Mouse (Mus musculus) gastrocnemius, adult 8-10 months (tissue): ENCODE results near the gene Pgd. TPM values are rescaled to one million over a fixed set of nuclear protein-coding genes. Genes with fewer than 3 reads are reported as not detected.
"Not testable (repeated sequence)": the region's sequence is repeated elsewhere in the genome, so short reads cannot be mapped to it uniquely, and the experiment has no call there.

Experiments
- DNase-seq, 2 experiments: peaks; one replicate each; pipeline ENCODE4 v3.0.0; 2022; ENCODE audit warnings: low spot score in 2 of 2
- total RNA-seq, 4 experiments: library from RNA; stranded (reverse); gene quantifications; 2 replicates each; pipeline ENCODE4 v1.2.4; 2022

Pgd gene
- total RNA-seq = 10 to 100 TPM; 12.3 to 18.6 (median 15.7) TPM

- peak; percentile 96 for DNase-seq
Measured at GRCm38 (mm10) chr4:149166215-149166946, at the start of gene Pgd. Gene Pgd, minus strand, starts transcription at chr4:149166771.

- DNase-seq = no peak
Measured at GRCm38 (mm10) chr4:149215982-149216381, 49.4 kb upstream of the Pgd start.

- no peak for DNase-seq
Measured at GRCm38 (mm10) chr4:149215397-149215796, 48.8 kb upstream of the Pgd start.

GRCm38 (mm10) chr4:149214468-149214867, 47.9 kb upstream of the Pgd start:
- not testable (repeated sequence) for DNase-seq

GRCm38 (mm10) chr4:149213466-149213865, 46.9 kb upstream of the Pgd start:
- no peak for DNase-seq

- not testable (repeated sequence) for DNase-seq
Measured at GRCm38 (mm10) chr4:149211441-149211840, 44.9 kb upstream of the Pgd start.

- DNase-seq = no peak
Measured at GRCm38 (mm10) chr4:149202467-149202866, 35.9 kb upstream of the Pgd start.

- no peak for DNase-seq
Measured at GRCm38 (mm10) chr4:149201110-149201509, 34.5 kb upstream of the Pgd start.

GRCm38 (mm10) chr4:149197180-149197579, 30.6 kb upstream of the Pgd start:
- no peak for DNase-seq

- DNase-seq = no peak
Measured at GRCm38 (mm10) chr4:149191103-149191502, 24.5 kb upstream of the Pgd start.

- DNase-seq = no peak
Measured at GRCm38 (mm10) chr4:149188563-149188962, 22.0 kb upstream of the Pgd start.

GRCm38 (mm10) chr4:149182755-149183154, 16.2 kb upstream of the Pgd start:
- DNase-seq = no peak

GRCm38 (mm10) chr4:149182192-149182591, 15.6 kb upstream of the Pgd start:
- peak in 1 of 2 experiments; percentile 24 for DNase-seq

GRCm38 (mm10) chr4:149179573-149179972, 13.0 kb upstream of the Pgd start:
- no peak for DNase-seq

GRCm38 (mm10) chr4:149179160-149179559, 12.6 kb upstream of the Pgd start:
- no peak for DNase-seq

- no peak for DNase-seq
Measured at GRCm38 (mm10) chr4:149178328-149178727, 11.8 kb upstream of the Pgd start.

- no peak for DNase-seq
Measured at GRCm38 (mm10) chr4:149177046-149177445, 10.5 kb upstream of the Pgd start.

- DNase-seq = no peak
Measured at GRCm38 (mm10) chr4:149176645-149177044, 10.1 kb upstream of the Pgd start.

- no peak for DNase-seq
Measured at GRCm38 (mm10) chr4:149173661-149174060, 7.1 kb upstream of the Pgd start.

GRCm38 (mm10) chr4:149172666-149173065, 6.1 kb upstream of the Pgd start:
- DNase-seq = peak; percentile 41 to 61

- peak; percentile 49 to 63 for DNase-seq
Measured at GRCm38 (mm10) chr4:149172083-149172482, 5.5 kb upstream of the Pgd start.

- DNase-seq = peak in 1 of 2 experiments; percentile 37
Measured at GRCm38 (mm10) chr4:149171581-149171981, 5.0 kb upstream of the Pgd start.

- no peak for DNase-seq
Measured at GRCm38 (mm10) chr4:149170394-149170931, 3.9 kb upstream of the Pgd start.
